Mouse (Mus musculus) CD4-positive, CD25-positive, alpha-beta regulatory T cell, adult 4 months (primary cell): ENCODE measurements at regions not wholly inside any gene's neighbourhood (a gene's known extent, or its start where the extent isn't known, plus 50 kb on each side); places are given as distances from the start of the nearest gene placed in this dataset.

ENCODE experiments used
- ATAC-seq: one replicate; pipeline ENCODE4 v1.8.0; 2017

GRCm38 (mm10) chr14:24956528-24957210 lies 469.7 kb downstream of the Rps24 start:
- no peak for ATAC-seq

GRCm38 (mm10) chr14:24957392-24957791 lies 470.5 kb downstream of the Rps24 start:
- no peak for ATAC-seq

GRCm38 (mm10) chr14:24958821-24959220 lies 471.9 kb downstream of the Rps24 start:
- no peak for ATAC-seq

DNA sequence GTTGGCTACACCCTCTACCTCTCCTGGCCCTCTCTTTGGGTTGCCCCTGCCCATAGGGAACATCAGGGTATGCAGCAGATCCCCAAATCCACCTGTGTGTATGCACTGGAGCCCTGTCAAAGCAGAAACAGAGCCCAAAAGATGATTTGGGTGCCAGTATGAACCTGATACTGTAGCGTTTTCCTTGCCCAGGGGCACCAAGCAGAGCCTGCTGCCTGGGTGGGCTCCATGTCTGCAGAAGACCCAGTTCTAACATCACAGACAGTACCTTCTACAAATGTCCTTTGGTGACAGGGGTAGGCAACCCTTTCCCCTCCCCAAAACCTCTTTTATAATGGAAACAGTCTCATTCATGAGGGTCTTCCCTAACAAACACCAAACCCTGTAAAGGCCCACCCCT lies 472.5 kb downstream of the Rps24 start:
- ATAC-seq = no peak

GRCm38 (mm10) chr14:24960082-24960482 lies 473.2 kb downstream of the Rps24 start:
- ATAC-seq = no peak

GRCm38 (mm10) chr14:24960875-24961274 lies 473.9 kb downstream of the Rps24 start:
- ATAC-seq = no peak

DNA sequence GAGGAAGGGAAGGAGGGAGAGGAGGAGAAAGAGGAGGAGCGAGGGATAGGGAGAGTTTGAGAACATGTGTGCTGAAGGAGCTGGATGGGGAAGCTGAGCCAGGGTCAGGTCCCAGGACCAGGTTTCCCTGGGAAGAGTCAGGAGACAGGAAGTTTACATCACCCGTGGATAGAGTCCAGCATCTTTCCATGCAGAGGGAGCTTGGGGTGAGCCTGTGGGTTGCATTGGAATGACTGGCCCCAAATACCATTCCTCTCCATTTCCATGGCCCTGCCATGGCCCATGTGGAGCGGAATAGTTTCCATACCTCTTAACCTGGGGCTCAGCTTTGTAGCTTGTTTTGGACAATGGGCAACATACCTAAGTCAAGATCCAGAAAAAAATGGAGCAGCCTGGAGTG lies 474.8 kb downstream of the Rps24 start:
- no peak for ATAC-seq

GRCm38 (mm10) chr14:24969584-24969983 lies 482.7 kb downstream of the Rps24 start:
- no peak for ATAC-seq

- no peak for ATAC-seq
Measured at GRCm38 (mm10) chr14:24972357-24972756, 485.4 kb downstream of the Rps24 start.

DNA sequence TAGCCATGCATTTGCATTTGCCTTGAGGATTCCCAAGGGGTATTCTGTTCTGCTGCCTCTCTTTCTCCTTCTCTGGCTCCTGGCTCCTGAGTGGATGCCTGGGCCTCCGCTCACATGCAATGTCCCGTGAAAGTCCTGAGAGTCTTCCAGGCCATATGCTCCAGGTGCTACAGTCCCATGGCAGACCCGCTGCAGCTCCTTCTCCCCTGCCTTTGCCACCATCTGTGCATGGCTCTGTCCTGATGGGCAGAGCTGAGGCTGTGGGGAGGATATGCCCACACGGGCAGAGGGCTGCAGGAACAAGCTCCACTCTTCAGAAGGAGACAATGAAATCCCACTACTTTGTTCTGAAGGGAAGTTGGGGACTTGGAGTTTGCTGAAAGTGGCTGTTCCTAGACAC lies 485.9 kb upstream of the Zmiz1 start:
- ATAC-seq = no peak

GRCm38 (mm10) chr14:24973591-24973990 lies 485.4 kb upstream of the Zmiz1 start:
- no peak for ATAC-seq

GRCm38 (mm10) chr14:24982489-24982888 lies 476.5 kb upstream of the Zmiz1 start:
- no peak for ATAC-seq

GRCm38 (mm10) chr14:24983279-24983678 lies 475.7 kb upstream of the Zmiz1 start:
- ATAC-seq = no peak

DNA sequence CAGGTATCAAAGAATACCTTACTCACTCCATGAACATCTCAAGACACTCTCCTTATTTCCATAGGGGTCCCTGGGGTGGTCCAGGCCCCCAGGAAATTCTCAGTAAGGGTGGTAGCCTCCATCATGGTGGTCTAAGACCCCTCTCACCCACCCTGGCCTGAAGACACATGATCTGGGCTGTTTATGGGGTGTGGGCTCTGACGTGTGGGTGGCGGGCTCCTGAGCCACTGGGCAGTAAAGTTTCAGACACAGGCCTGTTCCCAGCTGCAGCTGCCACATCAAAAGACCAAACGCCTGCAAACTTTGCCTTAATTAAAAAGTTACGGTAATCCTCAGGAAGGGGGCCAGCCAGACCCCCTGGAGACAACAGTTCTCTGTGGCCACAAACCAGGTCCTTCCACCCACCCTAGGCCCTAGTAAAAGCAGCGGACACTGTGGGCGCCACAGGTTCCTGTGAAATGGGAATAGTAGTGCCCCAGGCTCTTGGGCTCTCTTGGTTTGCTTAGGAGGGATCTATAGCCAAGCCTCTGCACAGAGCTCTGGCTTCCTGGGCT lies 473.1 kb upstream of the Zmiz1 start:
- ATAC-seq = no peak

- ATAC-seq = no peak
Measured at GRCm38 (mm10) chr14:24986404-24986803, 472.6 kb upstream of the Zmiz1 start.

DNA sequence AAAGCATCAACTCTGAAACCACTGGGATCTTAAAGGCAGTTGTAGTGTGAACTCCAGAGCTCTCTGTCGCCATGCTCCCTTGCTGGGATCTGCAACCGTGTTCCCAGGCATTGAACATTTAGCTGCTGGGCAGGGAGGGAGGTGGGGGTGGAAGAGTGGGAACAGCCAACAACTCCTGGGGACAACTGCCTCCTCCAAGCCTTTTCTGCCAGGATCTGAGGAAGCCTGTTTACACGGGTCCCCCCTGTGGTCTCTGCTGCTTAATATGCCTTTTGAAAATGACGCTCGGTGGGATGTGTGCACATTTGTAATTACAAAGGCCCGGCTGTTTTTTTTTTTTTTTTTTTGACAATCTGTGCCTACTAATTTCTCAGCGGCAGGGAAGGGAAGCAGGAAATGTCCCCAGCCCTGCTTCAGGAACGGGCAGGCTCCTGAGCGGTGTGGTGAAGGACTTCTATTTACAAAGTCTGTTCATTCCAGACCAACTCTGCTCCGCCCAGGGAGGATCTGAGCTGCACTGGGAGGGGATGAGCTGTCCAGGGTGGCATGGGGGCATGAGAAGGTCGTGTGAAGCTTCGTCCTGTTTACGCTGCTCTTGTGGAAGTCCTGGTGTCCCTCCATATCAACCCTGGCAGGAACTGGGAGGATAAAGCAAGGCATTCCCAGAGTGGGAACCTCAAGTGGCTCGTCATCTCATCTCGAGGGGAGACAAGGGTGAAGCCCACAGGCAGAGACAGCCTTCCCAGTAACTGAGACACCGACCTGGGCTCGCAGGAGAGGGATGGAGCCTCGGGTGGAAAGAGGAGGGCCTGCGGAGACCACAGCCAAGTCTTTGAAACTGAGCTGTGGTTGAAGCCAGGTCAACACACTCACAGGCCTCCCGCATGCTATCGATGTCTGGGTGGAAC lies 465.0 kb upstream of the Zmiz1 start:
- no peak for ATAC-seq

DNA sequence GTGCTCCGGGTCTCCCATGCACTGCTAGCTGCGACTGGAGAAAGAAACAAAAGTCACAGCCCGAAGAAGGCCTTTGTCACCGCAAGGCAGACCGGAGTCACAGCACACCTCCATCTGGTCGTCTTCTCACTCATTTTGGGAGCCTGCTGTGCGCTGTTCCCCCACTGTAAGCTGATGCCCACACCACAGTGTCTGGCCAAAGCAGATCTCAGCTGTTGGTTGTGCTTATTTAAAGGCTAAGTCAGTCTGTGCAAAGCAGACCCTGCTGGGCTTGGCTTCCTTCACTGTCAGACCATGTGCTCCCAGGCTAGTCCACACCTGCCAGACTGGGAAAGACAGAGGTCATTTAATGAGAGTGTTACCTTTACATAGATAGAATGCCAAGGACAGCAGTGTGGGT lies 463.8 kb upstream of the Zmiz1 start:
- no peak for ATAC-seq

DNA sequence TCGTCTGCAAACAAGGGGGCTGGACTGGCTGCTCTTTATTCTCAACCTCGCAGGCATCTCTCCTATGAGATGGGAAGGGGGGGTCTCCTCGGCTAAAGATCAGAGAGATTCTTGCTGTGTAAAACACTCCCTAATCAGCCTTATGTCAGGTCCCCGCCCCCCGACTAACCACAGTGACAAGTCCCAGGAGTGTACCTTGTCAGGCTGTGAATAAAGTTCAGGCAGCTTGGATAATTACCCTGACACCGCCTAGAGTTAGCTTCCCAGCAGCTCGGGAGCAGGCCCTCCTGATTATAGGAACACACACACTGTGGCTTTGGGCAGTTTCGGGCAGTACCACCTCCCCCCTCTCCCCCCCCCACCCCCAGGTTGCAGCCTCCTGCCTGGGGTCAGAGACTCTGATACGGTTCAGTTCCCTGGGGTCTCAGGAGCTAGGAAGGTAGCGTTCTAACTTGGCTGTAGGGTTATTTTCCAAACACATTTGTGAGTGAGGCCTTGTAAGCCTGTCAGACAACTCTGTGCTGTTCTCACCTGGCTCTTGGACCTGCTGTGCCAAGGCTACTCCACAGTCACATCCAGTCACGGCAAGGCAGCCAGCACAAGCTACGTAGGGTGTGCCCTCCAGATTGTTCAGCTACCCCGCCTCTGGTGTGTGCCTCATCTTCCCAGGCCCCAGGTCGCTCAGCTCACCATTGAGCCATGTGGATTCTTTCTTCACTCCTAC lies 461.0 kb upstream of the Zmiz1 start:
- ATAC-seq = no peak

GRCm38 (mm10) chr14:24999008-24999572 lies 459.9 kb upstream of the Zmiz1 start:
- no peak for ATAC-seq

DNA sequence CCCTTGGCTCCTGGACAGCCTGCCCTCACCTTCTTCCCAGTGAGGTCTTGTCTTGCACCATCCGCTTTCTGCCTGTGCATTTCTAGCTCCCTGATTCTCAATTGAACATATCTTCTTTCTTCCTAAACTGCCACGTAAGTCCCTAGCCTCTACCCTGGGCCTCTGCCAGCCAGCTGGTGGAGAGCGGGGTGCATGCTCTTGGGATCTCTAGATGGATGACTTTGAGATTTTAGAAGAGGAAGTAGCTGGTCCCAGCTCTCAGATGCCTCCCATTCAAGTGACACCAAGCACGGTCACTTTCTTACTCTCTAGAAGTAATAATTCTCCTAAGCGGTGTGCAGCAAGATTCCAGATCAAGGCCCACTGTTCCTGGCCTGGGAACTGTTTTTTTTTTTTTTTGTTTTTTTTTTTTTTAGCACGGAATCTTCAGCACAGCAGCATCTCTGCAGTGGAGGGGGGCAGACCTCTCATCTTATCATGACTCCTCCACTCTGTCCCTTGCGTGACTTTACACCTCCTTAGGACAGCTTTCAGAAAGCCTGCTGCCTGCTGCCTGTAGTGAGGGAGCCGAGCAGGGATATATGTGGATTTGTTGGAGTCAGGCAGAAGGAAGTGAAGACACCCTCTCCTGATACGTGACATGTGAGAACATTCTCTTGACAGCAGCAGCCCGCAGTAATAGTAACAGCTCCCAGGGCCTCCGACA lies 453.6 kb upstream of the Zmiz1 start:
- no peak for ATAC-seq

- no peak for ATAC-seq
Measured at GRCm38 (mm10) chr14:25011926-25012325, 447.1 kb upstream of the Zmiz1 start.
